Mouse (Mus musculus): ENCODE data around the gene Ccl27b. TPM values are rescaled to one million over a fixed set of nuclear protein-coding genes. Genes with fewer than 3 reads are reported as not detected.

Ccl27b gene
- polyA plus RNA-seq, 1 experiment from 2014 or later: not detected

Other genes starting within 250 kb of the Ccl27b start
- not detected in 2 replicates for gene Gm21586, start 215.9 kb upstream of the Ccl27b start, polyA plus RNA-seq (2016; fragmentation: Nextera tagmentation; extraction: Ambion mirVana)
- not detected in 2 replicates for gene Gm2163, start 188.5 kb upstream of the Ccl27b start, polyA plus RNA-seq (2016; fragmentation: Nextera tagmentation; extraction: Ambion mirVana)
- not detected in 2 replicates for gene Fam205a2, start 127.1 kb upstream of the Ccl27b start, polyA plus RNA-seq (2016; fragmentation: Nextera tagmentation; extraction: Ambion mirVana)
- gene Gm10591, start 43.1 kb upstream of the Ccl27b start, polyA plus RNA-seq (2016; fragmentation: Nextera tagmentation; extraction: Ambion mirVana): not detected in 2 replicates
- not detected in 2 replicates for gene Gm2564, start 25.5 kb upstream of the Ccl27b start, polyA plus RNA-seq (2016; fragmentation: Nextera tagmentation; extraction: Ambion mirVana)
- gene Il11ra2, start 6.6 kb downstream of the Ccl27b start, polyA plus RNA-seq (2016; fragmentation: Nextera tagmentation; extraction: Ambion mirVana): not detected in 2 replicates
- gene 4930578G10Rik, start 80.3 kb downstream of the Ccl27b start, polyA plus RNA-seq (2016; fragmentation: Nextera tagmentation; extraction: Ambion mirVana): 0.40 TPM in 1 of 2 replicates, not detected in the other
- gene Ccl19, start 101.3 kb downstream of the Ccl27b start, polyA plus RNA-seq (2016; fragmentation: Nextera tagmentation; extraction: Ambion mirVana): not detected in 2 replicates
- gene Ccl21a, start 118.7 kb downstream of the Ccl27b start, polyA plus RNA-seq (2016; fragmentation: Nextera tagmentation; extraction: Ambion mirVana): 0.33 and 0.45 TPM in 2 replicates
- gene Fam205a1, start 198.6 kb downstream of the Ccl27b start, polyA plus RNA-seq (2016; fragmentation: Nextera tagmentation; extraction: Ambion mirVana): 0.04 TPM in 1 of 2 replicates, not detected in the other
- 0.11 TPM in 1 of 2 replicates, not detected in the other for gene Gm12394, start 201.5 kb downstream of the Ccl27b start, polyA plus RNA-seq (2016; fragmentation: Nextera tagmentation; extraction: Ambion mirVana)
- 0.37 and 0.60 TPM in 2 replicates for gene Fam205c, start 219.0 kb downstream of the Ccl27b start, polyA plus RNA-seq (2016; fragmentation: Nextera tagmentation; extraction: Ambion mirVana)

All from heart, embryonic 12.5 days (tissue).